Mouse (Mus musculus): ENCODE results near the gene Olfr196. TPM values are rescaled to one million over a fixed set of nuclear protein-coding genes. Genes with fewer than 3 reads are reported as not detected.

Gene Olfr196
- not detected for total RNA-seq (2023)

GRCm38 (mm10) chr16:59170354-59170753 lies at the start of gene Olfr196:
TSS of gene Olfr196 (minus strand) at chr16:59170454.

GRCm38 (mm10) chr16:59219667-59220066 lies 49.4 kb upstream of the Olfr196 start, which contains the start of gene Olfr199:
TSS of gene Olfr199 (minus strand) at chr16:59219767.

GRCm38 (mm10) chr16:59203433-59203832 lies 33.2 kb upstream of the Olfr196 start, which contains the start of gene Olfr198:
TSS of gene Olfr198 (minus strand) at chr16:59203533.

GRCm38 (mm10) chr16:59146746-59147145 lies 23.5 kb downstream of the Olfr196 start, which contains the start of gene Olfr195:
TSS of gene Olfr195 (plus strand) at chr16:59147046.

GRCm38 (mm10) chr16:59120969-59121368 lies 49.3 kb downstream of the Olfr196 start, which contains the start of gene Olfr194:
TSS of gene Olfr194 (minus strand) at chr16:59121069.

Other genes starting within 250 kb of the Olfr196 start
- not detected for gene Olfr181, start 241.7 kb downstream of the Olfr196 start, total RNA-seq (2023)
- gene Olfr180, start 241.1 kb downstream of the Olfr196 start, total RNA-seq (2023), result not detected
- gene Olfr183, start 175.1 kb downstream of the Olfr196 start, total RNA-seq (2023), result not detected
- not detected for gene Olfr186, start 140.2 kb downstream of the Olfr196 start, total RNA-seq (2023)
- gene Olfr187, start 130.7 kb downstream of the Olfr196 start, total RNA-seq (2023), result not detected
- gene Olfr190, start 92.4 kb downstream of the Olfr196 start, total RNA-seq (2023), result not detected
- gene Olfr191, start 80.6 kb downstream of the Olfr196 start, total RNA-seq (2023), result not detected
- gene Olfr193, start 58.6 kb downstream of the Olfr196 start, total RNA-seq (2023), result not detected
- gene Olfr194, start 49.4 kb downstream of the Olfr196 start, total RNA-seq (2023), result not detected
- not detected for gene Olfr195, start 23.4 kb downstream of the Olfr196 start, total RNA-seq (2023)
- gene Olfr198, start 33.1 kb upstream of the Olfr196 start, total RNA-seq (2023), result not detected
- gene Olfr199, start 49.3 kb upstream of the Olfr196 start, total RNA-seq (2023), result not detected
- gene Olfr201, start 102.2 kb upstream of the Olfr196 start, total RNA-seq (2023), result not detected
- not detected for gene Olfr202, start 116.3 kb upstream of the Olfr196 start, total RNA-seq (2023)
- gene Olfr203, start 128.4 kb upstream of the Olfr196 start, total RNA-seq (2023), result not detected
- not detected for gene Olfr204, start 147.8 kb upstream of the Olfr196 start, total RNA-seq (2023)
- gene Olfr205, start 160.7 kb upstream of the Olfr196 start, total RNA-seq (2023), result not detected
- gene Olfr206, start 178.8 kb upstream of the Olfr196 start, total RNA-seq (2023), result not detected
- gene Olfr209, start 193.5 kb upstream of the Olfr196 start, total RNA-seq (2023), result not detected
- gene Gabrr3, start 236.9 kb upstream of the Olfr196 start, total RNA-seq (2023), result not detected